Mouse (Mus musculus) bone marrow macrophage, adult 2 months (primary cell): ENCODE data around the gene Nf2.

Source experiments
- CTCF ChIP-seq: IDR thresholded peaks from 2 replicates; pipeline ENCODE4 v1.5.1; 2012; ENCODE audit warnings: low read depth, mild to moderate bottlenecking, low read length, moderate library complexity
- POLR2A ChIP-seq: IDR thresholded peaks from 2 replicates; pipeline ENCODE4 v1.6.1; 2012; ENCODE audit warnings: mild to moderate bottlenecking, low read depth, low read length, borderline replicate concordance

- no peak for TF ChIP-seq CTCF
- no peak for TF ChIP-seq POLR2A
These were observed 1.1 kb upstream of the Nf2 start for GRCm38 (mm10) chr11:4850404-4850803.
